ENCODE assay signal across 13 mouse cellular contexts in genomic region chr5:110103901-110104615, GRCm38 (mm10). TPM values are rescaled to one million over a fixed set of nuclear protein-coding genes. Genes with fewer than 3 reads are reported as not detected.
DNase-seq lines count a peak whose midpoint lies in the region.
"Had no signal": no experiment of that assay in that cellular context is flagged by ENCODE, and none has a peak within 500 bp of the region (broad histone marks: within the 10 kb centered on the region; RNA-seq: fewer than 3 reads in every experiment).

No protein-coding gene starts in this region.

- DNase-seq in heart, adult 11 months, result peak; percentile 92
- DNase-seq in heart, adult 8-10 months (ENCODE audit: low spot score), result no peak
- DNase-seq in right cerebral cortex, postnatal 25 days, result peak; percentile 12
- DNase-seq in right cerebral cortex, adult 2 months (ENCODE audit: low spot score in 2 of 2), result no peak
- peak; percentile 59 for DNase-seq in R1 (ENCODE audit: low read depth, low spot score)
- no peak for DNase-seq in embryo, embryonic 10 days (ENCODE audit: low spot score)
- no peak for DNase-seq in urinary bladder, postnatal 25 days (ENCODE audit: low spot score)
- DNase-seq: adrenal gland, adult 2 months; gastrocnemius, postnatal 36 days; heart, postnatal 4 days; kidney, adult 2 months; thymus, postnatal 36 days had no signal

RNA-seq across cellular contexts. Expression of gene Gtpbp6, which starts 3.9 kb away (rescaled TPM):
- total RNA-seq in heart, adult 8-10 months (2022), result 10 to 100 TPM; 23.8 to 31.2 (median 29.1) TPM

RNA-seq across cellular contexts. Expression of gene Plcxd1, which starts 4.3 kb away (rescaled TPM):
- under 1 TPM in 1 of 4 experiments, not detected in 3; 0.09 TPM for total RNA-seq in heart, adult 8-10 months (2022)
- total RNA-seq: gastrocnemius, adult 18-20 months; gastrocnemius, postnatal 36 days; heart, postnatal 4 days had no signal

RNA-seq across cellular contexts. Expression of gene Zfp605, which starts 5.8 kb away (rescaled TPM):
- total RNA-seq in heart, adult 8-10 months (2022), result 1 to 10 TPM; 2.8 to 3.7 (median 3.3) TPM

RNA-seq across cellular contexts. Expression of gene Gm35315, which starts 9.8 kb away (rescaled TPM):
- not detected for total RNA-seq in heart, adult 8-10 months (2022)
- total RNA-seq: heart, postnatal 4 days had no signal

RNA-seq across cellular contexts. Expression of gene Chfr, which starts 31.6 kb away (rescaled TPM):
- 10 to 100 TPM; 11.4 to 13.4 (median 11.9) TPM for total RNA-seq in heart, adult 8-10 months (2022)

Comparison
In these comparisons a context has a peak if more than half of its experiments do, and no peak if none do; other contexts are left out.
1. DNase-seq: peak in heart, adult 11 months (single experiment), right cerebral cortex, postnatal 25 days (single experiment) and R1 (single experiment); none in heart, adult 8-10 months (single experiment), right cerebral cortex, adult 2 months (0 of 2), embryo, embryonic 10 days (single experiment) and urinary bladder, postnatal 25 days (single experiment).